Mouse (Mus musculus) embryonic stem cell, embryonic (primary cell): ENCODE measurements around the gene Zswim8.

Experiments used
- CTCF ChIA-PET, 4 experiments: fragments of 300-600 bp in 2 of 4; fragments of 350-600 bp in 2 of 4; sonication (Branson Sonifier 250); formaldehyde crosslinking; loops; one replicate each; lab custom pipeline; 2022; ENCODE audit warnings: inconsistent platforms in 2 of 4; lab: Charles Lee
- POLR2A ChIA-PET, 4 experiments: fragments of 300-600 bp in 2 of 4; fragments of 350-600 bp in 2 of 4; sonication (Branson Sonifier 250); formaldehyde crosslinking; loops; one replicate each; lab custom pipeline; 2022; ENCODE audit warnings: antibody characterized with exemption in 4 of 4, inconsistent platforms in 1 of 4; lab: Charles Lee

The Zswim8 gene

DNA sequence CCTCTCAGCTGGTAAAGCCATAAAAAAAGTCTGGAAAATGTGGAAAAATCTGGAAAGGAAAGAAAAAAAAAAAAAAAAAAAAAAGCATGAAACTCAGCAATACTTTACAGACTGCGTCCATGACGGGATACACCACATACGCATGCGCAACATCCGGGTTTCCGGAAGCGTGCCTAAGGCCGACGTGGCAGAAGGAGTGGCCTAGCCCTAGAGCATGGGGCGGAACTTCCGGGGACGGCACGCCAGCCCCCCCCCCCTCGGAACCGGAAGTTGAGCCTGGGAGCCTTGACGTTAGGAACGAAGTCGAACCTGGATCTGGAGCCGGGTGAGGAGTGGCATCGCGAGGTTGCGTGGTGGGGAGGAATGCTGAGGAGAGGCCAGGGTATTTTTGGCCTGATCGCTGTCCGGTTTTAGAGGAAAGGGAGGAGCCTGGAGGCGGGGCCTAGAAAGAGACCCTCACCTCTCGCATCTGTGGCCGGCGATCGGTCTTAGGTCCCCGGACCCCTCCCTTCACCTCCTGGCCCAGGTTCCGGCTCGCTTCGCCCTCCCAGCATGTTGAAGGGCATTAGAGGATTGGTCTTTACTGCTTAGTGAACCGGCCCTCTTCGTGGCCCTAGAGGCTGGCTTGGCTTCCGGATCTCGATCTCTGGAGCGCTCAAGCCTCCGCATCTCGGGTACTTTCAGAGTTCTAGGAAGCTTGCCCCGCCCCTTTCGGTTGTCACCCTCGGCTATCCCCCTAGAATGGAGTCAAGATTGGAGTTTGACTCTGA is 33.1 kb upstream of the Zswim8 start, which contains the start of gene Sec24c:
Sec24c (plus strand) TSS at position 245 of the 770 bp plus-strand sequence.
- CTCF ChIA-PET: interaction anchor here (0.5 to 3.4 kb wide), 16 partner anchors 13 to 560 kb away, joined by 3 to 34 read pairs (median 5); partner anchors contain the start of genes Adk (in 1 of the 4), Ap3m1 (in 1 of the 4) and Mrps16 (in 1 of the 4)
- POLR2A ChIA-PET: interaction anchor here (0.5 to 5.3 kb wide), 109 partner anchors 8 to 1159 kb away, joined by 3 to 84 read pairs (median 4); partner anchors contain the start of genes Anxa7 (in 3 of the 4), Ppp3cb (in 3 of the 4), Usp54 (in 3 of the 4) and Adk (in 2 of the 4)

GRCm38 (mm10) chr14:20677906-20678305 is 29.4 kb upstream of the Zswim8 start:
- ChIA-PET CTCF (no interaction called here), POLR2A (interaction anchor here in 1 of 4 experiments (1.3 to 1.7 kb wide), 2 partner anchors 10 to 17 kb away, joined by 3 to 4 read pairs; partner anchors contain the start of gene Fut11)

DNA sequence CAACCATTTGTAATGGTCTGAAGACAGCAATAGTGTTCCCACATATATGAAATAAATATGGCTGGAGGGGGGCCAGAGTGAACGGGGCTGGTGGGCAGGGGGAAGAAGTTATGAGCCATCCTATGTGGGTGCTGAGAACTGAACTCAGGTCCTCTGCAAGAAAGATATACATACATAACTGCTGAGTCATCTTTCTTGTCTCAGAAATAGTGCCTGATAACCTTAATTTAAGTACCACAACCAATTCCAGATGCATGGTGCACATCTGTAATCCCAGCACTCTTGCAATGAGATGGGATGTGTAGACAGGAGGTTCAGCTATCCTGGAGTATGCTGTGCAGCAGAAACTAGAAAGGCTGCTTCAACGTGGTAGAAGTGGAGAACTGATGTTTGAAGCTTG is 25.6 kb upstream of the Zswim8 start:
- CTCF ChIA-PET: interaction anchor here in 1 of 4 experiments (1.1 to 2.0 kb wide), 4 partner anchors 9 to 20 kb away, joined by 3 to 5 read pairs (median 3); no protein-coding TSS in a partner anchor
- POLR2A ChIA-PET: interaction anchor here in 2 of 4 experiments (1.0 to 6.4 kb wide), 12 partner anchors 8 to 247 kb away, joined by 3 to 43 read pairs (median 8); partner anchors contain the start of genes Fut11 (in 2 of the 2), Sec24c (in 2 of the 2), Chchd1 (in 1 of the 2) and Usp54 (in 1 of the 2)

DNA sequence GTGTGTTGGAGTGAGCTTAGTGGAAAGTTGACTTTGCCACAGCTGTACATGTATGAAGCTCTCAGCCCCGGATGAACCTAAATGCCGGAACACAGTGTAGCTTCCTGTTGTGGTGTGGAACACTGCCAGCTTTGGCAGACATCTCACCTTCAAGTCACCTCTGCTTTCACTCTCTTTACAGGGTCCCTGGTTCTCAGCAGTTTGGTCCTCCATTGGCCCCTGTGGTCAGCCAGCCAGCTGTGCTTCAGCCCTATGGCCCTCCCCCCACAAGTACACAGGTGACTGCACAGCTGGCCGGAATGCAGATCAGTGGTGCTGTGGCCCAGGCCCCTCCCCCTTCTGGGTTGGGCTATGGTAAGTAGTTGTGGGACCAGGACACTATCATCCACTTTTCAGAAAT is 24.9 kb upstream of the Zswim8 start:
- CTCF ChIA-PET: interaction anchor here in 2 of 4 experiments (0.6 to 2.0 kb wide), 9 partner anchors 9 to 368 kb away, joined by 3 to 5 read pairs (median 3); no protein-coding TSS in a partner anchor
- POLR2A ChIA-PET: interaction anchor here in 3 of 4 experiments (0.5 to 6.4 kb wide), 16 partner anchors 8 to 246 kb away, joined by 3 to 43 read pairs (median 6); partner anchors contain the start of genes Fut11 (in 3 of the 3), Sec24c (in 2 of the 3), Chchd1 (in 1 of the 3) and Usp54 (in 1 of the 3)

DNA sequence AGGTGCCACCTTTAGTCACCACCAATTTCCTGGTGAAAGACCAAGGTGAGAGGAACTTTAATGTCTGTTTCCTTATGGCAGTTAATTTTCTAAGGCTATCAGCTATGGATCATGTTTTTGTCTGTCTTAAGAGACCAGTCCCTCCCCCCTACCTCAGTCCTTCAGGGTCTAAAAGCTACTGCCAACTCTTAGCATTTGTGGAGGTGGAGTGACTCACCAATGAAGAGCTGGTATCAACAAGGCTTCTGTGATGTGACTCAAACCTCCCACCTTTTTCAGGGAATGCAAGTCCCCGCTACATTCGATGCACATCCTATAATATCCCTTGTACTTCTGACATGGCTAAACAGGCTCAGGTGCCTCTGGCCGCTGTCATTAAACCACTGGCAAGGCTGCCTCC is 20.8 kb upstream of the Zswim8 start:
- ChIA-PET CTCF (interaction anchor here in 1 of 4 experiments (0.6 kb wide), 1 partner anchor 69 kb away, joined by 3 read pairs; no protein-coding TSS in a partner anchor), POLR2A (interaction anchor here in 2 of 4 experiments (1.0 to 5.3 kb wide), 5 partner anchors 12 to 21 kb away, joined by 3 to 34 read pairs (median 4); partner anchors contain the start of genes Chchd1 (in 1 of the 2), Sec24c (in 1 of the 2) and Zswim8 (in 1 of the 2))

DNA sequence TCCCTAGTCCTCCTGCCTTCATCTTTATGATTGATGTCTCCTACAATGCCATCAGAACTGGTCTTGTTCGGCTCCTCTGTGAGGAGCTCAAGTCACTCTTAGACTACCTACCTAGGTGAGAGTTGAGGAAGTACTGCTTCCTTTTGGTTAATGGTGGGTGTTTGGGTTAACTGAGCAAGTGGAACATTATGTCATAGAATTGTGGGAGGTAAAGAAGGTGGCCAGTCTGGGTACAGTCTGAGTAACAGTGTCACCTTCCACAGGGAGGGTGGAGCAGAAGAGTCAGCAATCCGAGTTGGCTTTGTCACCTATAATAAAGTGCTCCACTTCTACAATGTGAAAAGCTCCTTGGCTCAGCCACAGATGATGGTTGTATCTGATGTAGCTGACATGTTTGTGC is 18.3 kb upstream of the Zswim8 start:
- CTCF ChIA-PET: no interaction called here
- POLR2A ChIA-PET: interaction anchor here in 2 of 4 experiments (0.5 to 1.6 kb wide), 6 partner anchors 10 to 213 kb away, joined by 3 to 4 read pairs (median 3); no protein-coding TSS in a partner anchor

DNA sequence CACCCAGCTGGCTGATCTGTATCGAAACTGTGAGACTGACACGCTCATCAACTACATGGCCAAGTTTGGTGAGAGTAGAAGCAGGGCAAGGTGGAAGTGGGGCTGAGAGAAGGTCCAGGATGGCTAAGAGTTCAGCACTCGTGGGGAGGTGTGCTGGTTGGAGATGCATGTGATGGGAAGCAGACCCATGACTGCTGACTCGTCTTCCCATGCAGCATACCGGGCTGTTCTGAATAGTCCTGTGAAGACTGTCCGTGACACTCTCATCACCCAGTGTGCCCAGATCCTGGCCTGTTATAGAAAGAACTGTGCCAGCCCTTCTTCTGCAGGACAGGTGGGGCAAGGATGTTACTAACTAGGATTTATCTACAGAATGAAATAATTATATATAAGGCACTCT is 15.6 kb upstream of the Zswim8 start:
- POLR2A ChIA-PET: interaction anchor here in 2 of 4 experiments (1.9 to 5.1 kb wide), 4 partner anchors 9 to 18 kb away, joined by 7 to 43 read pairs (median 20); partner anchors contain the start of gene Sec24c (in 2 of the 2)
- CTCF ChIA-PET: no interaction called here

DNA sequence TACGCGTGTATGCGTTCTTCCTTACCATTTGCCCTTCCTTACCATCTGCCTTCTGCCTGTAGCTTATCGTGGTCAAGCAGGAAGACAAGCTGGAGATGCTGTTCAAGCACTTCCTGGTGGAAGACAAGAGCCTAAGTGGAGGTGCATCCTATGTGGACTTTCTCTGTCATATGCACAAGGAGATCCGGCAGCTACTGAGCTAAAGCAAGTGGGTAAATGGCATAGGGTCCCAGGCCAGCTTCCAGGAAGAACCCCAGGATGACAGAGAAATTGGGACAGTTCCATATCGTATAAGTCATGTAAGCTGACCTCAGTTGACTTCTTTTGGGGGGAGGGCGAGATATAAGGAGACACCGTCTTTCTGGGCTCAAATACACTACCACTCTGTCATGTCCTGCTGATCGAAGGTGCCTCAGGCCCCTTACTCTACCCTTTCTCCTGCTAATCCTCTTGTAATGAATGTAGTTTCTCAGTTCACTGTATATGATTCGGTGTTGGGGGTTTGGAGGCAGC is 13.7 kb upstream of the Zswim8 start:
- ChIA-PET POLR2A (interaction anchor here (0.6 to 5.1 kb wide), 21 partner anchors 8 to 1120 kb away, joined by 3 to 43 read pairs (median 4); partner anchors contain the start of genes Sec24c (in 3 of the 4), Zswim8 (in 2 of the 4), Adk (in 1 of the 4) and Ap3m1 (in 1 of the 4)), CTCF (interaction anchor here in 2 of 4 experiments (0.9 to 1.2 kb wide), 3 partner anchors 12 to 105 kb away, joined by 3 read pairs; no protein-coding TSS in a partner anchor)

DNA sequence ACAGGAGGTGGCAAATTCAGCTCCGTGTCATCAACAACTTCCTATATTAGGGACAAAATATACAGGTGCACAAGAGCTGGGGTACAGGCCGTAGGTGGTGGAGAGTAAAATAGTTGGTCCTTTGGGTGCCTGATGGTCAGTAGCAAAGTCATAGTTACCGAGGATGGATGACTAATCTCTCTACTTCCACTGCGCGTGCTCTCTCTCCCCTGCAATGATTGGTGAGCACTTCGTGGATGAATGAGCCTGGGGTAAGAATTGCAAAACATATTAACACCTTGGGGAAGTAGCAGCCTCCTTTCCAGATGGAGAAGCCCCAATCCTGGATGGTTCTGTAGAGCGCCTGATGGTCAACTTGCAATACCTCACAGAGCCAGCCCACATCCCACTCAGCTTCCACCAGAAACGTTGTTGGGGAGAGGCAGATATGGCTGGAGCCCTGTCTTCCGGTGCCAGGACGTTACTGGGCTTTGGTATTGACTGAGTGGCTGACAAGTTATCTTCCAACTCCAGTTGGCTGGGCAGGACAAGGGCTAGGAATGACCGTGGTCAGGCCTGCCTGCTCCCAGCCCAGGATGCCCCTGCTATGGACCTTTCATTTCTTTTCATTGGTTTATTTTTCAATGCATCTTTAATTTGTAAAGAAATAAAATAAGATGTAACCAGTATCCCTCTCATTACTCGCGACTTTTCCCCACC is 13.0 kb upstream of the Zswim8 start:
- CTCF ChIA-PET: interaction anchor here in 1 of 4 experiments (0.9 to 2.5 kb wide), 4 partner anchors 22 to 104 kb away, joined by 3 to 8 read pairs (median 6); no protein-coding TSS in a partner anchor

DNA sequence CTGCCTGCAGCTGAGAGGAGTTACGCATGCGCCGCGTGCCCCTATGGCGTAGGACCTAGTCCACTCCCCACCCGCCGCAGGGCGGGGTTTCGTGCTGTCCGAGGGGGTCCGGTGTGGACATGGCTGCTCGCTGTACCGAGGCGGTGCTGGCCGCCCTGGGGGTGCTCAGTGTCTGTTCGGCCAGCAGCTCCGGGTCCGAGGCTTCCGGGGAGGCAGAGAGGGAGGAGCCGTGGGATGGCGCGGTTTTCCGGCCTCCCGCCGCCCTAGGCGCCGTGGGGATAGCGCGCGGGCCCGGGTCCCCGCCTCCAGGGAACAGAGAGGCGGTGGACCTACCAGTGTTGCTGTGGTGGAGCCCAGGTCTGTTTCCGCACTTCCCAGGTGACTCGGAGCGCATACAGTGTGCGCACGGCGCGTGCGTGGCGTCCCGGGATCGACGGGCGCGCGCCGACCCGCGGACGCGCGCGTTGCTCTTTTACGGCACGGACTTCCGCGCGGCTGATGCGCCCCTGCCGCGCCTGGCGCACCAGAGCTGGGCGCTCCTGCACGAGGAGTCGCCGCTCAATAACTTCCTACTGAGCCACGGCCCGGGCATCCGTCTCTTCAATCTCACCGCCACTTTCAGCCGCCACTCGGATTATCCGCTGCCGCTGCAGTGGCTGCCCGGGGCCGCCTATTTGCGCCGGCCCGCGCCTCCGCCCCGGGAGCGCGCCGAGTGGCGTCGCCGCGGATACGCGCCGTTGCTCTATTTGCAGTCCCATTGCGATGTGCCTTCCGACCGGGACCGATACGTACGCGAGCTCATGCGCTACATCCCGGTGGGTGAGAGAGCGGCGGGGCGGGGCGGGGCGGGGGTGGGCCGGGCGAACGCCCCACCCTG is 12.2 kb upstream of the Zswim8 start, which contains the start of gene Fut11:
Fut11 (plus strand) TSS at position 85 of the 877 bp plus-strand sequence.
- ChIA-PET CTCF (interaction anchor here in 3 of 4 experiments (1.0 to 2.5 kb wide), 6 partner anchors 13 to 104 kb away, joined by 3 to 8 read pairs (median 4); no protein-coding TSS in a partner anchor), POLR2A (interaction anchor here in 3 of 4 experiments (0.6 to 5.1 kb wide), 34 partner anchors 11 to 718 kb away, joined by 3 to 43 read pairs (median 4); partner anchors contain the start of genes Sec24c (in 3 of the 3), Anxa7 (in 2 of the 3), Vcl (in 2 of the 3) and Zswim8 (in 2 of the 3))

More for the DNA sequence above, 13.0 kb upstream of the Zswim8 start:
- POLR2A ChIA-PET: interaction anchor here (0.6 to 5.1 kb wide), 23 partner anchors 9 to 381 kb away, joined by 3 to 43 read pairs (median 4); partner anchors contain the start of genes Sec24c (in 3 of the 4), Vcl (in 2 of the 4), Zswim8 (in 2 of the 4) and Adk (in 1 of the 4)

- ChIA-PET POLR2A (interaction anchor here in 3 of 4 experiments (0.6 to 5.1 kb wide), 27 partner anchors 10 to 356 kb away, joined by 3 to 43 read pairs (median 4); partner anchors contain the start of genes Sec24c (in 3 of the 3), Anxa7 (in 2 of the 3), Zswim8 (in 2 of the 3) and Adk (in 1 of the 3)), CTCF (interaction anchor here in 3 of 4 experiments (1.0 to 2.5 kb wide), 12 partner anchors 12 to 103 kb away, joined by 3 to 10 read pairs (median 4); partner anchors contain the start of gene Zswim8 (in 1 of the 3))
Observed at GRCm38 (mm10) chr14:20695761-20696520, 11.4 kb upstream of the Zswim8 start.

DNA sequence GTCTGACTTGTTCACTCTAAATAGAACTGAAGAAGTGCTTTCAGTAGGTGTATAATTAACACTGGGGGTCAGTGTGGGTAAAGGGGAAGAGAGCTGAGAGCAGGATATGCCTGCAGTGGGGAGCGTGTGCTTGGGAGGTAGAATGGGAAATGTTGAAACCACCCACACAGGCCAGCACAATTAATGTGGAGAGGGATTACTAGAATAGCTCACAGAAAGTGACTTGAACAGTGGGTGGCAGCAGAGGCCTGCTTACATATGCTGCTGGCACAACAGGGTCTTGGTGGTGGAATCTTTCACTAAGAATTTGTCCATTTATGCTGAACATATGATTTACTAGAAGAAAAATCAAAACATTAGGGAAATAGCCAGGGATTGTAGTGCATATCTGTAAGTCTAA is 10.4 kb upstream of the Zswim8 start:
- POLR2A ChIA-PET: interaction anchor here in 3 of 4 experiments (0.7 to 5.0 kb wide), 17 partner anchors 9 to 402 kb away, joined by 3 to 39 read pairs (median 4); partner anchors contain the start of genes Zswim8 (in 2 of the 3), Adk (in 1 of the 3), Ap3m1 (in 1 of the 3) and Sec24c (in 1 of the 3)
- CTCF ChIA-PET: interaction anchor here in 3 of 4 experiments (0.5 to 2.5 kb wide), 12 partner anchors 11 to 318 kb away, joined by 3 to 10 read pairs (median 4); partner anchors contain the start of gene Zswim8 (in 1 of the 3)

- CTCF ChIA-PET: no interaction called here
- POLR2A ChIA-PET: interaction anchor here in 3 of 4 experiments (0.6 to 5.0 kb wide), 11 partner anchors 8 to 230 kb away, joined by 3 to 39 read pairs (median 4); partner anchors contain the start of genes Zswim8 (in 2 of the 3), Sec24c (in 1 of the 3) and Vcl (in 1 of the 3)
Observed at GRCm38 (mm10) chr14:20698515-20698914, 8.8 kb upstream of the Zswim8 start.

DNA sequence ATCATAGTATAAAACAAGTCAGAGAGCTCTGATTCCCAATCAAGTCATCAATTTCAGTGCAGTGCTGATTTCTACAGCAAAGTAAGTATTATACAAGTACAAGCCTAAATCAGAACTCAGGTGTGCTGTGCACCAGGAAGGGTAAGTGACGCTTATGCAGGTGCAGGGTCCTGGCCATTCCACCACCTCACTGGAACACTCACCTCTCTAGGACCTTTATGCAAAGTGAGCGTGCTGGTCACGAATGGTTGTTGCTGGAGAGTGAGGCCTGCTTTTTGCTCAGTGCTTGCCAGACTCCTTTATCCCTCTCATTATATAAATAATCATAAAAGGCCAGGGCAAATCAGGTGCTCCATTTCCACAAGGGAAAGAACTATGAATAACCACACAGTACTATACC is 7.0 kb upstream of the Zswim8 start:
- POLR2A ChIA-PET: interaction anchor here in 2 of 4 experiments (0.6 to 3.2 kb wide), 9 partner anchors 11 to 250 kb away, joined by 3 to 8 read pairs (median 4); partner anchors contain the start of genes Camk2g (in 1 of the 2) and Vcl (in 1 of the 2)
- CTCF ChIA-PET: interaction anchor here in 2 of 4 experiments (0.6 to 1.3 kb wide), 2 partner anchors 37 to 197 kb away, joined by 3 read pairs; no protein-coding TSS in a partner anchor
